Mouse (Mus musculus) testis, postnatal 10 days (tissue): Measurements from ENCODE around the gene Gm11027.
"Not testable (repeated sequence)": the region's sequence is repeated elsewhere in the genome, so short reads cannot be mapped to it uniquely, and the experiment has no call there.

ENCODE experiments used
- DNase-seq: peaks from one replicate; pipeline ENCODE4 v3.0.0; 2021; ENCODE audit warnings: low spot score

Gm11027 gene

GRCm38 (mm10) chr12:116275086-116275485, at the start of gene Gm11027:
Gm11027 (plus strand) TSS chr12:116275386.
- not testable (repeated sequence) for DNase-seq

DNA sequence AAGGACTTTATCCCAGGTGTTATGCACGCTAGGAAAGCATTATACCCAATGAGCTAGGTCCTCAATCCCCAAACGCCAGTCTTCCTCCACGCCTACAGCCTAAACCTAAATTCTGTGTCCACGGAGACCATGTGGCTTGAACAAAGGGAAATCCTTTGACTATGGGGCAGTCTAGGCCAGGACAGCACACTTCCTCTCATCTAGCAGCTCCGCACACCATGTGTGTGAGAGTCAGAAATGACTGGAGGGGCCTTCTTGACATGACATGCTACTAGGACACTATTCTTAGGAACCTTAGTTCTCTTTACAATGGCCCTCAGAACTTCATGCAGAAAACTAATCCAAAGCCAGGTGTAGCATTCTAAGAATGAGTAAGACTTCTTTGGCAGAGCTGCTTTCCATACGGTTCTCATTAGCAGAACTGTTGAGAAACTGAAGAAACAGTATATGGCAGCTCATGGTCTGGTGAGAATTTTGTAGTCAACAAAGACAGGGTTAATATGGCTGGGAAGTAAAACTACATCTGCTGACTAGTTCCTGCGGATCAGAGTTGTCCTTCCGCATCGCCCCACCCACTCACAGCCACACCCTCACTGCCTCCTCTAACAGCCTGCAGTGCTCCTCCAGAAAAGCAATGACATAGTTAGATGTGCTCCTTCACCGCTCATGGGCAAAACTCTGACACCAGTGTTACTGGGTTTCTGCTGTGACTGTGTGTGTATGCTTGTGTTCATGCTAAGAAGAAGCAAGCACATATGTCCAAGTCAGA, 48.7 kb upstream of the Gm11027 start:
- no peak for DNase-seq

GRCm38 (mm10) chr12:116229451-116229850, 45.7 kb upstream of the Gm11027 start:
- no peak for DNase-seq

DNA sequence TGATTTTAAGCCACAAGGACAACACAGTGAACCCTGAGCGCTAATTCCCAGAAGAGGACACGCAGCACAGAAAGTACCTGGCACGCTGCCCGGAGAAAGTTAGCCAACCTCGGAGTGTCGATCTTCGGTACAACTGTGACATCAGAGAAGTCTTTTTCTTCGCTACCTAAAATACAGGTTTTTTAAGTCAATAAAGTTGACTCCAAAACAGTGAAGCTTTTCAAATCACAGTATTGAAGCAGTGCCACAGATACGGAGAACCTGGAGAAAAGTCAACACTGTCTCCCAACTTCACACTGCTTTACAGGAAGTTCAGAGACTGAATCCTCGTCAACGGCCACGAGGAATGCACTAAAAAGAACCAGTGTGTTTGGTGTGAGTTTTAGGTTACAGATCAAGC, 43.6 kb upstream of the Gm11027 start:
- peak; percentile 95 for DNase-seq

DNA sequence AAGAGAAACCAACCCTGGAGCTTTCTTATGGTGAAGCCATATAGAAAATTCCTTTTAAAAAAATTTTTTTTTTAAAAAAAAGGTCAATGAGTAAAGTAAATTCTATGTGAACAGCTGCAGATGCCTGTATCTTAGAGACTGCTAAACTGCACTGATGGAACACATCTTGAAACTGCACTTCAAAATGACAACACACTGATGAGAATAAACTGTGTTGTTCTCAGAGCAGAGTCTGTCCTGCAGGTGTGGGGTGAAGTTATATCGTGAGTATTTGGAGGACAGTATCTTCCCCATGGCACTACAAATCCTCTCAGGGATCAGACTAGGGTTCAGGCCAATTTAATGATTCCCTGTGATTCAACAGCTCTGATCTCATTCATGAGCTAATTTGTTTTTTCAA, 43.1 kb upstream of the Gm11027 start:
- no peak for DNase-seq

DNA sequence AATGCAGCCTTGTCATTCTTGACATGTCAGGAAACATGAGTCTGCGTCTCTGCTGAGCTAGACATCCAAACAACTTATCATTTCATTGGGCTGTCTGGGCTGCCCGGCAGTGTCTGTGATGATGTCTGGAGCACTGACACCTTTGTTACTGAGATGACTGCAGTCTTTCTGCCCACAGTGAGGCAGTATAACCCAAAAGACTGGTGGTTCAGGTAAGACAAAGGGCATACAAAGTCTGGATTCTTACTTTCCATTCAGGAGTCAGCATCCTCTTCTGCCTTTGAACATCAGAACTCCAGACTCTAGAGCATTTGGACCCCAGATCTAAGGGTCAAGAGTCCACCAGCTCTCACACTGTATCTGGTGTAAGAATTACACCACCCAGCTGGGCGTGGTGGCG, 39.8 kb upstream of the Gm11027 start:
- DNase-seq: no peak

- DNase-seq: no peak
Observed at GRCm38 (mm10) chr12:116236658-116237057, 38.5 kb upstream of the Gm11027 start.

GRCm38 (mm10) chr12:116238370-116238769, 36.8 kb upstream of the Gm11027 start:
- DNase-seq: no peak

DNA sequence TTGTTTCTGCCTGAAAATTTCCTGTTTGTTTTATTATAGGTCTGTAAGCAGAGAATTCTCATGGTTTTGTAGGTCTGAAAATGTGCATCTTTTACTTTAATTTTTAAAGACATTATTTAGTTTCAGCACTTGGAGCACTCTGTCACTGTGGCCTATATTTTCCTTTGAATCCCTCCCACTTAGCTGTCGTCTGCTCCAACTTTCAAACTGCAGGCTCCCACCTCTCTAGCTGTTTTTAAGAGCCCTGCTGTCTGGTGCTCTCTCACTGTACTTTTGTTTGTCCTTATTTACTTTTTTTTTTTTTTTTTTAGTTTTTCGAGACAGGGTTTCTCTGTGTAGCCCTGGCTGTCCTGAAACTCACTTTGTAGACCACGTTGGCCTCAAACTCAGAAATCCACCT, 36.4 kb upstream of the Gm11027 start:
- DNase-seq: no peak

DNA sequence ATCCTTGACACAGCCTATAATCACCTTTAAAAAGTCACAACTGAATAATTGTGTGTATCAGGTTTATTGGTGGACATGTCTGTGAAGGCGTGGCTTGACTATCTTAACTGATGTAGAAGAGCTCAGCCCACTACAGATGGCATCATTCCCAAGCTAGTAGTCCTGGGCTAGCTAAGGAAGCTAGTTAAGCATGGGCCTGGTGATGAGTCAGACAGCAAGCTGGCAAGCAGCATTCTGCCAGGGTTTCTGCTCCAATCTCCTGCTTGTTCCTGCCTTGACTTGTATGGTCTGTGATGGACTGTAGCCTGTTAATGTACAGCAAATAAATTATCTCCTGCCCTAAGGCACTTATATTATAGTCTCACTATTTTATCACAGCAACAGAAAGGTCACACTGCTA, 30.6 kb upstream of the Gm11027 start:
- no peak for DNase-seq

DNA sequence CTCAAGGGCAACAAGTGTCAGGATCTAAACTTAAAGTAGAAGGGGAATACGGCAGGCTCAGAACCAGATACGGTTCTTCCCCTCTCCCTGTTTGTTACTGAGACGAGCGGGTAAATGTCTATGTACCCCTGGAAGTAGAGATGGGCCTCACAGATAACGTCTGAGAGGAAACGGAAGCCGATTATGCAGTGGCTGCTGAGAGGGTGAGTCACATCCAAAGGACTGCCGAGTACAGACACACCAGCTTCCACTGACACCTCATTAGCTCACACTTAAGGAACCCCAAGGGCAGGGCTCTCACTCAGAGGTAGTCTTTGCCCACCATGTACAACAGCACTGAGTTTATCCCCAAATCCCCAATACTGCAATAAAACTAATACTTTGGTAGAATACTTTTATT, 20.5 kb upstream of the Gm11027 start:
- no peak for DNase-seq

DNA sequence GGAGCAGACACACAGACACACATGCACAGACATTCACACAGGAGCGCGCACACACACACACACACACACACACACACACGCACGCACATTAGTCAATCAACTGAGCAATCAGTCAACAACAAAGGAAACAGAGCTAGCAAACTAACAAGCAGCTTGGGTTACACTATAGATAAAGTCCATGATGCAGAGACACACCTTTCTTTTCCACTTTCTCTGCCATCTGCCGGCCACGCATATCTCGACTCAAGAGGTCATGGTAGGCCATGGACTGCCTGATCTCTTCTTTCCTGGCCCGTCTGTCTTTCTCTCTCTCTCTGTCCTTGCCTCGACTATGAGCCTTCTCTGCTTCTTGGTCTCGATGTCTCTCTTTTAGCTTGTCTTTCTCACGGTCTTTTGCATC, 19.6 kb upstream of the Gm11027 start:
- no peak for DNase-seq

GRCm38 (mm10) chr12:116258321-116258720, 16.9 kb upstream of the Gm11027 start:
- DNase-seq: no peak

DNA sequence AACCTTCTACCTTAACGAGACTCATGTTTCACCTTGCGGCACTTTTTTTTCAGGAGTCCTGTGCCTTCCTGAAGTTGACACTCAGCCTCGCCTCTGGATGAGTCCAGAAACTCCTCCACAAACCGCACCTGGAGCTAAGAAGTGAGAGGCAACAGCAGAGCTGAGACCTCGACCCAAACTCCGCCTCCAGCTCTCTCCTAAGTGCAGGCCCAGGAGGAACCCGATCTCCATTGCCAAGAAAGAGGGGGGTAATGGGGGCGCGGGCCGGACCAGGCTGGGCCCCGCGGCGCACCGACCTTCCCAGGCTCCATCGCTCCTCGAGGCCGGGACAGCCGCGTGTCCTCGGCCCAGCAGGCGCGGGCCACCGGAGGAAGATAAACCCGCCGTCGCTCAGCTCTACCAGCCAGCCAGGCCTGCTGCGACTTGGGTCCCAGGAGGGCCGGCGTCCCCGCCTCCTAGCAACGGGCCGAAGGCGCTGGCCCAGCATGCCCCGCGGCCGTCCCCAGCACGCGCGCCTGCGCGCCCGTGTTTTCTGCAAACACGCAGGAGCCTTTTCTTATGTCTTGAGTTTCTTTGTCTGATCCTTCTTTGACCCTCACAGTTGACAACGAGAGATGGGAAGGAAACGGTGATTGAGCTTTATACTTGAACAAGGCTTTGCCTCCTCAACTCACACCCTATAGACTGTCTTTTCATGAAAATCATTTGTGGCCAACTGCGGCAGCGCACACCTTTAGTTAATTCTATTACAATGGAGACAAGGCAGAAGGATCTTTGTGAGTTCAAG, 12.4 kb upstream of the Gm11027 start, which contains the start of gene Wdr60:
Gene Wdr60, minus strand, starts transcription at position 468 of the 787 bp plus-strand sequence.
- peak; percentile 91 for DNase-seq

DNA sequence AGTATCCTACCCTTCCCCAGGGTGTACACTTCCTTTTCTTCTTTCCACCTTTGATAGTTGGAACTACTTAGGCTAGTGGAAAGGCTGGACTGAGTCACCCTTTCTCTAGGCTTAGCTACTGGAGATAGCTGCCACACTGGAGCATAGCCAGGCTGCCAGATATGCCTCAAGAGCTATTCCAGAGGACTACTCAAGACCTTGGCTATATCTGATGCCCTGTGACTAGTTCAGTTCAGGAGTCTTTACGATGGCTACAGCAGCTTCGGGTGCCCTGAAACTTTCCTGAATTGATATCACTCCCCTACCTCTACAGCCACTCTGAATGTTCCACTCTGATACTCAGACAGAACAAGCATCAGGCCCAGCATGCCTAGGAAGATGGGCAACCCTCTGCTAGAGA, 10.4 kb upstream of the Gm11027 start:
- DNase-seq: no peak

GRCm38 (mm10) chr12:116265275-116265674, 9.9 kb upstream of the Gm11027 start:
- no peak for DNase-seq

DNA sequence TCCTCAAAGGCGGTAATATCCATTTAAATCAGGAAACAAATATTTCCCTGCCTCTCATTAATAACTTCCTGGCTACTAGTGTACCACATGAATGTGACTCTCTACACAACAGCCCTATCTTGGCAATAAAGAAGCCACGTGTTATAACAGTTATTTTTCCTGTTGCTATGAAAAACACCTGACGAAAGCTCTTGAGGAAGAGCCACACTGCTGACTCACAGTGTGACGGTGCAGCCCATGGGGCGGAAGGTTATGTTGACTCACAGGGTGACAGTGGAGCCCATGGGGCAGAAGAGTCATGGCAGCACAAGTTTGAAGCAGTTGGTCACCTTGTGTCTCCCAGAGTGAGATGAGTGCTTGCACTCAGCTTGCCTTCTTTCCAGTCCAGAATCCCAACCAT, 5.7 kb upstream of the Gm11027 start:
- no peak for DNase-seq

- no peak for DNase-seq
Observed at GRCm38 (mm10) chr12:116270538-116270937, 4.6 kb upstream of the Gm11027 start.

- no peak for DNase-seq
Observed at GRCm38 (mm10) chr12:116271071-116271470, 4.1 kb upstream of the Gm11027 start.

GRCm38 (mm10) chr12:116273733-116274132, 1.5 kb upstream of the Gm11027 start:
- no peak for DNase-seq

DNA sequence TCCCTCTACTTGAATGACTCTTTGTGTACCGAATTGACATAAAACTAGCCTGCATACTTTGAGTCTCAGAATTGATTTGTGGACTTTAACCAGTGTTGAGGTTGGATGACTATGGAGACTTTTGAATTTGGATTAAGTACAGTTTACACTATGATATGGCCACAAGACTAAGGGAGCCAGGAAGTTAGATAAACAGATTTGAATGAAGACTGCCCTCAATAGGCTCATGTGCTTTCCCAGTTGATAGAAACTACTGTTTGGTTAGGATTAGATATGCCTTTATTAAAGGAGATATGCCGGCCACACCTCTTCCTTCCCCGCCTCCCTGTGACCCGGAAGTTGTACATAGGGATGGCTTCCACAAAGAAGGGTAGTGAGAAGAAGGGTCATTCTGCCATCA, 445 bp downstream of the Gm11027 start:
- DNase-seq: no peak

DNA sequence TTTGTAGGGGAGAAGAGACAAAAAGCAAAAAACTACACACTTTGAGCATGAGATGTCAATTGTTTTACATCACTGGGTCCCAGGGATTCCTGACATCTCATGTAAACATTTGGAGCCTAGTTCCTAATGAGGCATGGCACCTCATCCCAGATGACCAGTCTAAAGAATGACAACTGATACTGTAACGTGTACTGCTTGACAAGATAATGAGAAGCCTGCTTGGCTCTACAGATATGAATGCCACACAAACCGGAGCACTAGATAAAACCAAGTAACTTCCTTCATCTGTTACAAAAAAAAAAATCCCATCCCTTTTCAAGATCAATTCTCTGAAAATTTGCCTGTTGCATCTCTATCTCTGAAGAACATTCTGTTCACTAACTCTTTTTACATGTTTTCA, 1.8 kb downstream of the Gm11027 start:
- DNase-seq: no peak

- no peak for DNase-seq
Observed at GRCm38 (mm10) chr12:116278541-116278940, 3.4 kb downstream of the Gm11027 start.
